Mouse (Mus musculus) left cerebral cortex, adult 18-20 months (tissue): Measurements from ENCODE around the gene Bcl11a. TPM values are rescaled to one million over a fixed set of nuclear protein-coding genes. Genes with fewer than 3 reads are reported as not detected.
A peak's percentile ranks its signal among the peaks of the same experiment; 100 is the strongest.

ENCODE experiments used
- DNase-seq, 2 experiments: peaks; one replicate each; pipeline ENCODE4 v3.0.0; 2021 to 2022; ENCODE audit warnings: low spot score in 2 of 2, mixed read lengths in 1 of 2
- total RNA-seq, 2 experiments: library from RNA; stranded (reverse); gene quantifications; 2 replicates each; pipeline ENCODE4 v1.2.3; 2021

Gene Bcl11a
- total RNA-seq, 2 experiments from 2014 or later = 87.2 to 93.6 TPM

- DNase-seq = peak; percentile 58 to 74
These were observed 1.8 kb downstream of the Bcl11a start for GRCm38 (mm10) chr11:24079392-24080391.

- peak; percentile 56 to 74 for DNase-seq
These were observed 2.7 kb downstream of the Bcl11a start for GRCm38 (mm10) chr11:24080541-24080940.

- peak; percentile 68 to 81 for DNase-seq
These were observed 3.3 kb downstream of the Bcl11a start for GRCm38 (mm10) chr11:24081016-24081686.

- no peak for DNase-seq
These were observed 4.0 kb downstream of the Bcl11a start for GRCm38 (mm10) chr11:24081687-24082384.

GRCm38 (mm10) chr11:24082385-24083075, 4.7 kb downstream of the Bcl11a start:
- DNase-seq = no peak

GRCm38 (mm10) chr11:24083076-24083405, 5.2 kb downstream of the Bcl11a start:
- DNase-seq = no peak

GRCm38 (mm10) chr11:24083423-24083822, 5.6 kb downstream of the Bcl11a start:
- DNase-seq = no peak

GRCm38 (mm10) chr11:24084077-24084476, 6.2 kb downstream of the Bcl11a start:
- no peak for DNase-seq

- no peak for DNase-seq
These were observed 6.7 kb downstream of the Bcl11a start for GRCm38 (mm10) chr11:24084590-24084989.

- no peak for DNase-seq
These were observed 8.1 kb downstream of the Bcl11a start for GRCm38 (mm10) chr11:24085986-24086385.

- no peak for DNase-seq
These were observed 9.2 kb downstream of the Bcl11a start for GRCm38 (mm10) chr11:24087069-24087468.

GRCm38 (mm10) chr11:24090443-24090842, 12.6 kb downstream of the Bcl11a start:
- DNase-seq = no peak

- DNase-seq = no peak
These were observed 13.7 kb downstream of the Bcl11a start for GRCm38 (mm10) chr11:24091393-24092080.

GRCm38 (mm10) chr11:24092618-24093017, 14.8 kb downstream of the Bcl11a start:
- no peak for DNase-seq

GRCm38 (mm10) chr11:24094086-24094487, 16.2 kb downstream of the Bcl11a start:
- DNase-seq = no peak

GRCm38 (mm10) chr11:24095236-24095635, 17.4 kb downstream of the Bcl11a start:
- DNase-seq = no peak

- no peak for DNase-seq
These were observed 17.9 kb downstream of the Bcl11a start for GRCm38 (mm10) chr11:24095656-24096353.

- no peak for DNase-seq
These were observed 18.6 kb downstream of the Bcl11a start for GRCm38 (mm10) chr11:24096483-24096882.

- DNase-seq = no peak
These were observed 19.2 kb downstream of the Bcl11a start for GRCm38 (mm10) chr11:24097026-24097425.

- DNase-seq = no peak
These were observed 20.2 kb downstream of the Bcl11a start for GRCm38 (mm10) chr11:24098069-24098468.
